Mouse (Mus musculus): ENCODE data around the gene Dcdc2c. TPM values are rescaled to one million over a fixed set of nuclear protein-coding genes. Genes with fewer than 3 reads are reported as not detected.

The Dcdc2c gene
- total RNA-seq, 2 experiments from 2014 or later = 0.41 to 0.42 TPM

DNA sequence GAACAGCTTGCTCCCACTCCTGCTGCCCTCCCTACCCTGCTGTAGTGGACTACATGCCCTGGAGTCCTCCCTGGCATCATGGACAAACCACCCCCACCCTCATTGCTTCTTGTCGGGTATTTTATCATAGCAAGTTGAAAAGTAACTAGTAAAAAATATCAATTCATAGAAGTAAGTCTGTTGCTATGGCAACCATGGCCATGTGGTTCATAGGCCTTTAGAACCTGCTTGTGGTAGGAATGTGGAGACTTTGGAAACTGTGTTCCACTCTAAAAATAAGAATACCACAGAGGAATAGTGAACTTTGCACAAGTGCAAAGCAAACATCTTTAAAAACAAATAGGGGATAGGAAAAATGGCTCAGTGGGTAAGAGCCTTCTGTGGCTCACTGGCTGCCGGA is 20.0 kb upstream of the Dcdc2c start:
- Histone ChIP-seq H3K4me3 (no peak overlapping the region), H3K27ac (no peak overlapping the region)
- no peak for TF ChIP-seq CTCF (conservative IDR thresholded peaks at IDR 0.05)
- no peak for DNase-seq (ENCODE audit: low spot score in 2 of 2)

DNA sequence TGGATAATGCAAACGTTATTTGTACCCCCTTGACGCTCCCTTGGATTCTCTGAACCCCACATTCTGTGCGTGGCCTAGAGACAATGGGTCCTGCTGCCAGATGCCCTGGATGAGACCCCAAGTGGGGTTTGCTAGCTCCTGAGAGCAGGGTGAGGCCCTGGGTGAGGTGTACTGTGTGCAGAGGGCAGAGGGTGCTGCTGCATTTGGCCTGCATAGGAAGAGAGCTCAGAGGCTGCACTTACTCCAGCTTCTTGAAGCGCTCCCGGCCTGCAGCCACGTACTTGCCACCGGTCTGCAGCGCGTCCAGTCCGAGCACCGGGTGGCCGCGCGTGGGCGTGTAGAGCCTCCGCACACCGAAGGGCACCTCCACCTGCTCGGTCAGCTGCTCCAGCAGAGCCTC is 424 bp downstream of the Dcdc2c start:
- Histone ChIP-seq H3K4me3 (no peak overlapping the region), H3K27ac (no peak overlapping the region)
- no peak for TF ChIP-seq CTCF (conservative IDR thresholded peaks at IDR 0.05)
- no peak for DNase-seq (ENCODE audit: low spot score in 2 of 2)

DNA sequence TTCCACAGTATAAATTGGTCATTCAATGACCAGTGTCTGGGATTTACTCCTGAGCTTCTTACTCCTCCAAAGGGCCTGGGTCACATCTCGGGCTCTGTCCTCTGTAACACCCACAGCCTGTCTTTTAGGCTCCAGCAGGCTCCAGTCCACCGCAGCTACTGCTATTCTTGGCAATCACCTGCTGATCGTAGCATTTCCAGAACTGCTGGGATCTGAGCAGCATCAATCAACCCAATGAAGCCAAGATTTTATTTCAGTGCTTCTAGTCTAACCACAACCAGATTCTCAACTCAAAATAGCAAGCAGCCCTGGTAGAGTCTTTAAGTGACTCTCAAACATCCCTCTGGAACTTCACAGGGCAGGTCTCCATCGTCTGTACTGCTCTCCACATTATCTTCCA is 3.3 kb downstream of the Dcdc2c start:
- TF ChIP-seq CTCF (conservative IDR thresholded peaks at IDR 0.05) = no peak
- Histone ChIP-seq H3K4me3 (no peak overlapping the region), H3K27ac (no peak overlapping the region)
- DNase-seq (ENCODE audit: low spot score in 2 of 2) = no peak

DNA sequence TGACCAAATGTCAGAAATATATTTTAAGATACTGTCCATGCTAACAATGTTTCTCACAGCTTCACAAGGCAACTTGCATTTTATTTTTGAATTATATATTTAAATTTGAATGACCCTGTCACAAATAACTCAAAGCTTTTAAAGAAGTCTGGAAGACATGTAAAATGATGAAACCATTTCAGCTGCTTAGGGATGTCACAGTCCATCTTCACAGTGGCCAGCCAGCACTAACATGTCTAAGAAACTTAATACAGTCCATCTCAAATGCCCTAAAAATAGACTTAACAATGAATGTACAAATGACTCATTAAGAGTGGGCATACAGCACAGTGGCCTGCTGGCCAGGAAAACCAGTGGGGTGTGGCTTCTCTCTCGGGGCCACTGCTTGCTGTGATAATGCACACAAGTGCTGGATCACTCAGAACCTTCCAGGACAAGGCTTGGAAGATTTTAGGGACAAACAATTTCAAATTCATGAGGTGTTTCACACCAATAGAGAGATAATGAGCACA is 37.9 kb downstream of the Dcdc2c start:
- no peak for DNase-seq (ENCODE audit: low spot score in 2 of 2)
- TF ChIP-seq CTCF (conservative IDR thresholded peaks at IDR 0.05) = no peak
- H3K4me3 ChIP-seq = no peak overlapping the region
- no peak overlapping the region for H3K27ac ChIP-seq

DNA sequence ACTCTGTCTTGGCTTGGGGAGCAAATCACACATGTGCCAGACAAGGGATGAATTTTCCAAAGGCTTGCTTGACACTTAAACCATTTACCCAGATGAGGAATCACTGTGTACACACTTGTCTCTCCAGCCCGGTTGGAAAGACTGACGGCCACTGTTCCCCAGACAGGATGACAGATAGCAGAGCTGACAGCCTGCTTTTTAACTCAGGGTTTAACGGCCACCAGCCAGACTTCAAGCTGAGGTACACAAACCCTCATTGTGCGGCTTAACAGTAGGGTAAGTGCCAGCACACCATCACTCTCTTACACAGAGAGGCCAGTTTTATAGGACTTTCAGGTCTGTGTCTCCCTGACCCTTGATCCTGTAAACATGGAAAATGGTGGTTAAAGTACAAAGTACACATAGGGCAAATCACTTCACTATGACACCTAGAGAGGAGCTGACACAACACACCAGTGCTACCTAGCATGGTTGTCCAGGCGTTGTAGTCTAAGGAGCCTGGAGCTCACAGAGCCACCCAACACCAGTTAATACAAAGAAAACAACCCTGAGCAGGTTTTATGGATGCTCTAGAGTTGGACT is 42.4 kb downstream of the Dcdc2c start:
- no peak for TF ChIP-seq CTCF (conservative IDR thresholded peaks at IDR 0.05)
- H3K27ac ChIP-seq = no peak overlapping the region
- DNase-seq (ENCODE audit: low spot score in 2 of 2) = no peak
- H3K4me3 ChIP-seq = no peak overlapping the region

DNA sequence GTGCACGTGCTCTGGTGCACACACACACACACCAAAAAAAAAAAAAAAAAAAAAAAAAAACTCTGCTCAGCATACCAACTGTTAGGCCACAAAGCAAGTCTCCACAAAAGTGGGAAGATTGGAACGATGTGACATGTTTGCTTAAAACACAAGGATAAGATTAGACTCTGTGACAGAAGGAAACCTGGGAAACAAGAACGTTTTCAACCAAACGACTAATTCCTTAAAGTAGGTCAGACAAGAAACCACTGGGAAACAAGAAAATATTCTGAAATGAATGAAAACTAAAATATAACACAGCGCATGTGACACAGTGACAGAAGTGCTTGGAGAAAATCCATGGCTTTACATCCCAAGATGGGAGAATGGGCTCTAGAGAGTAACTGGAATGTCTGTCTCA is 57.9 kb downstream of the Dcdc2c start:
- peak in 1 of 2 experiments; percentile 4 for DNase-seq (ENCODE audit: low spot score in 2 of 2)
- Histone ChIP-seq H3K4me3 (no peak overlapping the region), H3K27ac (no peak overlapping the region)
- no peak for TF ChIP-seq CTCF (conservative IDR thresholded peaks at IDR 0.05)

DNA sequence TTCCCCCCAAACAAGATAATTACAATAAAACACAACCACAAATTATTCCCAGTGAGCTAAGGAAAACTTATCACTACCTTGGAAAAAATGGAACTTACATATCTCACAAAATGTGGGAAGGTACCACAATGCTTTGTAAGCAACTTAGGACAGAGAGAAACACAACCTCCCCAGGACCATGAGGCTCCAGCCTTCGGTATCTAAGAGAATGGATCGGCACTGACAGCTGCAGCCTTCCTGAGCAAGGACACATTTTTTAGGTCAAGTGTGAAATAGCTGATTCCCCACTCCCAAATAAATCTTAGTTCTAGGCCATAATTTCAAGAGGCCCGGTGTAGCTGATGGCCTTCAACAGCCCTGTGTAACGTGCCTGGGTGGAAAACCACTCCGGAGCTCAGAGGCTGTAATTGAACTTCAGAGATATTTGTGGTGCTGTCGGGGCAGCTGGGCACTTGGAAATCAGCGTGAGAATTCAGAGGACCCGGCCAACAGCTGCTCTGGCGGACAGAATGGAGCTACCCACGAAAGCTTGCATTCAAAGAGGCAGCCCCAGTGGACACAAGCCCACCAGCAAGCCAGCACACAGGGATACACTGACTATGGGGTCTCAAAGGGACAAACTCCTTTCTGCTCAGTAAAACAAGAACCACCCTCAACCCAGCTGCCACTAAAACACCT is 69.6 kb downstream of the Dcdc2c start:
- no peak for DNase-seq (ENCODE audit: low spot score in 2 of 2)
- TF ChIP-seq CTCF (conservative IDR thresholded peaks at IDR 0.05) = no peak
- no peak overlapping the region for H3K4me3 ChIP-seq
- no peak overlapping the region for H3K27ac ChIP-seq

DNA sequence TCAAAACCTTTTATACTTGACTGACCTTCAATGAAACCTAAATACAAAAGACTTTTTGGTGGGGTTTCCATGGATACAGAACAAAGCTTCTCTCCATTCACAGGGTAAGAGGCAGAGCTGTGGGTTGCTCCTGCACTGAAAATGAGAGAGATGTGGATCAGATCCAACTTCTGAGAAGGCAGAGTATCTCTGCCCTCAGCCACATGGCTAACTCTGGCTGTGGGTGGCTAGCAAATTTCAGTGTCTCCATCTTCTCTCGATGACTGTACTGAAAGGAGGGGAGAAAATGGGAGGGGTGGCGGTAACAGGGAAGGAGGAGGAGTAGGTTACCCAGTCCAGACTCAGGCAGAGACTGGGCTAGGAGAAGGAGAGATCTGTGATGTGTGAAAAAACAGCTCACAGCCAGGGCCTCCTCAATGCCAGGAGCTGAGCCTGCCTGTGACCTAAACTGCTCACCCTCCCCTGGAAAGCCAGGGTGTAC is 91.2 kb downstream of the Dcdc2c start:
- Histone ChIP-seq H3K4me3 (no peak overlapping the region), H3K27ac (no peak overlapping the region)
- no peak for TF ChIP-seq CTCF (conservative IDR thresholded peaks at IDR 0.05)
- peak; percentile 2 to 10 for DNase-seq (ENCODE audit: low spot score in 2 of 2)

DNA sequence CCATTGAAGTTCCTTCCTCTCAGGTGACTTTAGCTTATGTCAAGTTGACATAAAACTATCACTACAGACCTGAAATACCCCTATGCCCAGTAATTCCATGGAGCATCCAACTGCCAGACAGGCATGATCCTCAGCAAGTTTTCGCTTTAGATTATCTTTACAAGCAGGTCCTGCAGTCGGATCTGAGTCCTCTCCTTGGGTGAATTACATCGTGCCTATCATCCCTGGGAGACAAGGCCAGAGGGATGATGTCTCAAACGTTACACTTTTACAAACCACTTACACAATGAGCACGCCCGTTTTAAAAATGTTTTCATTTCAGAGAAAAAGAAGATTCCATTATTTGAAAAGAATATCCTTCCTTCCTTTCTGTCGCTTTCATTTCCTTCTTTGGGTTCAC is 91.7 kb downstream of the Dcdc2c start:
- TF ChIP-seq CTCF (conservative IDR thresholded peaks at IDR 0.05) = no peak
- no peak overlapping the region for H3K27ac ChIP-seq
- H3K4me3 ChIP-seq = no peak overlapping the region
- DNase-seq (ENCODE audit: low spot score in 2 of 2) = no peak

DNA sequence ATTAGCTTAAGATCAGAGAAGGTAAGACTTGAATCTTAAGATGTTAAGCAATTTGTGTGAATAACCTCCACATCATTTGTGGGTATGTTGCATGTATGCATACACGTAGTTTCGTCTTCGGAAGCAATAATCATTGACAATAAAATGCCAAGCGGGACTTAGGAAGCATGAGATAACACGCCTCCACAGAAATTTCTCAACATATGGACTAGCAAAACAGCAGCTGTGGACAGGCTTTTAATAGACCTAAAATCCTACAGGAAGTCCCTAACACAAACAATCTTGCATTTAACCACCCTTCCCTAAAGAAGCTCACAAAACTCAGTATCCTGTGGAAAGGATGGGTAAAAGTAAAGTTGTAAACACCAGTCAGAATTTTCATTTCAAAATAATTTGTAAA is 93.4 kb downstream of the Dcdc2c start:
- H3K27ac ChIP-seq = no peak overlapping the region
- no peak for TF ChIP-seq CTCF (conservative IDR thresholded peaks at IDR 0.05)
- DNase-seq (ENCODE audit: low spot score in 2 of 2) = peak in 1 of 2 experiments; percentile 8
- H3K4me3 ChIP-seq = no peak overlapping the region

DNA sequence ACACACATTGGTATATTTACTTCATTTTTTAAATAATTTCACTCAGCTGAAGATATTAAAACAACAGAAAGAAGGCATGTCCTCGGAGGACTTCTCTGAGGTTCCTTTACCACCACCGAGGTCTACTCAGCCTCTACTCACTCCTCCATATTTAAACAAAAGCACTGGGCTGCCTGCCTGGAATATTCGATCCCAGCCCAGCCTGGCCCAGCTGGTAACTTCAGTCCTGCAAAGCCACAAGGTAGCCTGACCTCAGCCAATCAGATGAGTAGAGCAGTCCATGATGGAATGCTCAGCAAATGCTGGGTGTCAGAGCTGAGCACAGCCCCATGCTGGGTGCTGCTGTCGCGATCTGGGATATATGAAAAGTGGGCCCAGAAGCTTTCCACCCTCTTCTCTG is 115.7 kb downstream of the Dcdc2c start:
- Histone ChIP-seq H3K4me3 (no peak overlapping the region), H3K27ac (no peak overlapping the region)
- no peak for DNase-seq (ENCODE audit: low spot score in 2 of 2)
- no peak for TF ChIP-seq CTCF (conservative IDR thresholded peaks at IDR 0.05)

DNA sequence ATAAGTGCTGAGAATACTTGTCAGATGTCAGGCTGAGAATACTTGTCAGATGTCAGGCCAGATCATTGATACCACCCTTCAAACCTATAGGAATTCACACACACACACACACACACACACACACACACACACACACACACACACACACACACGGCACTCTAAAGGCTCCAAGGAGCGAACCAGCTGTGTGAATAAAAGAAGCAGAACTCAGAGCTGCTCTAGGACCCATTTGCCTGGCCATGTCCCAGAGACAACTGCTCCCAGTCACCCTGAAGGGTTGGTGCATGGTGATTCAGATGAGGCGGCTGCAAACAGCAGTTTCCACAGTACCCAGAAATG is 119.5 kb downstream of the Dcdc2c start:
- TF ChIP-seq CTCF (conservative IDR thresholded peaks at IDR 0.05) = no peak
- Histone ChIP-seq H3K27ac (no peak overlapping the region), H3K4me3 (no peak overlapping the region)
- no peak for DNase-seq (ENCODE audit: low spot score in 2 of 2)

DNA sequence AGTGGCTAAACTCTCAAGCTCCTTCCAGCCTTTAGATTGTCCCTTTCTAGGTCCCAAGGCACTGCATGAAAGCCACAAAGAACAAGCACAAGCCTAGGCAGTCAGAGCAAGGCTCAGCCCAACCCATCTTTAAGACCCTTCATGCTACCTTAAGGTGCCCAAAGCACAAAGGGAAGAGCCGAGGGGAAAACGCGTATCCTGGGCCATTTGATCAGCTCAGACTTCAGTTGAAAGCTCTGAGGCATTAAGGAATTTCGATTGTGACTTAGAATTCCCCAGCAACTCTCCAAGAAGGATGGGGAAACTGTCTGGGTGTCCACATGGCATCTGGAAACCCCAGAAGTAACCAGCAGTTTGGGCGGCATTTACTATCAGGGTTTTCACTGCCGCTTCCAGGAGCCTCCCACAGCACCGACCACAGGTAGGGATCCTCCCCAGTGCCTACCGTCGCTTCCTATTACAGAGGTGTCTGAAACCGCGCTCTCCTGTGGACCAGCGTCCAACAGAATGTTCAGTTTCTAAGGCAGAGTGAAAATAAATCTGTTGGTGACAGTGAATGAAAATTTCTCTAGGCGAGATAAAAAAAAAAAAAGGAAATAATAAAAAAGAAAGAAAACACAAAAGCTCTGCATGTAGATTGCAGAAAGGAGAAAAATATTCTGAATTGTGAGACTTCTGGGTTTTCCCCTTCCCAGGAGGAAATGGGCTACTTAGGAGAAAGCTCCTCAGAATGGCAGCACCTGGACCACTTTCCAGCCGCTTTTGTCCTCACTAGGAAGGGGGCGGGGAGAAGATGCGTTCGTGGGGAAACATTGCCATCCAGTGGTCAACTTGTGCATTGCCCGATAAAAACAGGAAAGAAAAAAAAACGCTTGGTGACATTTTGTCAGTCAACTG is 120.1 kb downstream of the Dcdc2c start:
- peak; percentile 84 for TF ChIP-seq CTCF (conservative IDR thresholded peaks at IDR 0.05)
- DNase-seq (ENCODE audit: low spot score in 2 of 2) = peak; percentile 58 to 75
- peak overlapping the region; percentile 39 for H3K4me3 ChIP-seq
- peak overlapping the region; percentile 12; the same call in 1 of the 2 replicates for H3K27ac ChIP-seq
